Mouse (Mus musculus): ENCODE results near the gene Rgl2. TPM values are rescaled to one million over a fixed set of nuclear protein-coding genes. Genes with fewer than 3 reads are reported as not detected.

Gene Rgl2
- polyA plus RNA-seq, 1 experiment from 2014 or later = 39.0 TPM

GRCm38 (mm10) chr17:33959948-33960347 is 30.6 kb downstream of the Rgl2 start:
- no peak overlapping the region for H3K9ac ChIP-seq (replicated peaks; ENCODE audit: low read depth)
- H3K4me2 ChIP-seq (replicated peaks; ENCODE audit: low read depth, low read length) = no peak overlapping the region
- H3K27me3 ChIP-seq (replicated peaks; ENCODE audit: insufficient read depth, low read length) = no peaks in the 10 kb centered on the region
- no peaks in the 10 kb centered on the region for H3K9me3 ChIP-seq (ENCODE audit: low read length)
- 93% methylated on average over 15 of the region's 15 CpGs for WGBS
- DNase-seq (ENCODE audit: low spot score) (peak; percentile 3), ATAC-seq (no peak)
- TF ChIP-seq CTCF (IDR thresholded peaks at IDR 0.05) (no peak), EP300 (IDR thresholded peaks at IDR 0.05) (no peak)
- H3K4me1 ChIP-seq (ENCODE audit: insufficient read depth, low read depth, low read length) = no peaks in the 10 kb centered on the region
- H3K27ac ChIP-seq (ENCODE audit: low read length) = no peak overlapping the region
- peaks cover 8% of the 10 kb centered on the region; the same call in 1 of the 2 replicates for H3K36me3 ChIP-seq (ENCODE audit: insufficient read depth, low read length)
- H3K4me3 ChIP-seq (ENCODE audit: low read depth, low read length) = no peak overlapping the region

- TF ChIP-seq EP300 (IDR thresholded peaks at IDR 0.05) = no peak
- no peak for TF ChIP-seq CTCF (IDR thresholded peaks at IDR 0.05)
- 95% methylated on average over 7 of the region's 7 CpGs for WGBS
- Histone ChIP-seq H3K27me3 (replicated peaks; ENCODE audit: insufficient read depth, low read length) (no peaks in the 10 kb centered on the region), H3K9ac (replicated peaks; ENCODE audit: low read depth) (no peak overlapping the region), H3K4me3 (ENCODE audit: low read depth, low read length) (no peak overlapping the region), H3K4me1 (ENCODE audit: insufficient read depth, low read depth, low read length) (no peaks in the 10 kb centered on the region), H3K9me3 (ENCODE audit: low read length) (no peaks in the 10 kb centered on the region), H3K4me2 (replicated peaks; ENCODE audit: low read depth, low read length) (no peak overlapping the region), H3K27ac (ENCODE audit: low read length) (no peak overlapping the region), H3K36me3 (ENCODE audit: insufficient read depth, low read length) (peaks cover 8% of the 10 kb centered on the region; the same call in 1 of the 2 replicates)
- ATAC-seq (no peak), DNase-seq (ENCODE audit: low spot score) (no peak)
These were observed 33.5 kb downstream of the Rgl2 start for GRCm38 (mm10) chr17:33962876-33963275.

DNA sequence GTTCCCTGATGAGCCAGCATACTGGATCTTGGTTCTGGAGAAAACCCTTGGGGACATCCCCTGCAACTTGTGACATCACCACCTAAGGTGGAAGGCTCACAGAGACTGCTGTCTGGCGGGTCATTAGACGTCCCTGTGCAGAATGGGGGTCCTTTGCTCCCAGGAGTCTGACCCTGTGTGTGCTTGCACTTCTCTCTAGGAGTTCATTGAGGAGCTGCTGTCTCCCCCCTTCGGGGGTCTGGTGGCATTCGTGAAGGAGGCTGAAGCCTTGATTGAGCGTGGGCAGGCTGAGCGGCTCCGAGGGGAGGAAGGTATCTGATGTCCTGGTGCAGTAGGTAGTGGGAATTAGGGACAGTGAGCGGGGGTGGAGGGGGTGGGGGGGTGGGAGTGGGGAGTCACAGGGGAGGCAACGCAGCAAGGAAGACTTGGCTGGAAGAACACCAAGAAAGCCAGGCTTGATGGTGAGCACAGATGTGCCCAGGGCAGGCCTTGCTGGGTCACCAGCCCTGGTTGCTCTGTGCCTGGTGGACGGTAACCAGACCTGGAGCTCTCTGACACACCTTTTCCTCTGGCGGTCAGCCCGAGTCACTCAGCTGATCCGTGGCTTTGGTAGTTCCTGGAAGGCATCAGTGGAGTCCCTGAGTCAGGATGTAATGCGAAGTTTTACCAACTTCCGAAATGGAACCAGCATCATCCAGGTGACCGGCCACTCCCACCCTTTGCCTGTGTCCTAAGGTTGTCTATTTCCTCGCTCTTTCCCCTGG is 35.9 kb downstream of the Rgl2 start:
- WGBS = 89% methylated on average over 17 of the region's 17 CpGs
- Histone ChIP-seq H3K36me3 (ENCODE audit: insufficient read depth, low read length) (peaks cover 8% of the 10 kb centered on the region; the same call in 1 of the 2 replicates), H3K4me2 (replicated peaks; ENCODE audit: low read depth, low read length) (no peak overlapping the region), H3K9ac (replicated peaks; ENCODE audit: low read depth) (no peak overlapping the region), H3K9me3 (ENCODE audit: low read length) (no peaks in the 10 kb centered on the region), H3K27me3 (replicated peaks; ENCODE audit: insufficient read depth, low read length) (no peaks in the 10 kb centered on the region), H3K4me1 (ENCODE audit: insufficient read depth, low read depth, low read length) (no peaks in the 10 kb centered on the region), H3K4me3 (ENCODE audit: low read depth, low read length) (no peak overlapping the region), H3K27ac (ENCODE audit: low read length) (no peak overlapping the region)
- DNase-seq (ENCODE audit: low spot score) = no peak
- TF ChIP-seq EP300 (IDR thresholded peaks at IDR 0.05) (no peak), CTCF (IDR thresholded peaks at IDR 0.05) (no peak)
- ATAC-seq = no peak

DNA sequence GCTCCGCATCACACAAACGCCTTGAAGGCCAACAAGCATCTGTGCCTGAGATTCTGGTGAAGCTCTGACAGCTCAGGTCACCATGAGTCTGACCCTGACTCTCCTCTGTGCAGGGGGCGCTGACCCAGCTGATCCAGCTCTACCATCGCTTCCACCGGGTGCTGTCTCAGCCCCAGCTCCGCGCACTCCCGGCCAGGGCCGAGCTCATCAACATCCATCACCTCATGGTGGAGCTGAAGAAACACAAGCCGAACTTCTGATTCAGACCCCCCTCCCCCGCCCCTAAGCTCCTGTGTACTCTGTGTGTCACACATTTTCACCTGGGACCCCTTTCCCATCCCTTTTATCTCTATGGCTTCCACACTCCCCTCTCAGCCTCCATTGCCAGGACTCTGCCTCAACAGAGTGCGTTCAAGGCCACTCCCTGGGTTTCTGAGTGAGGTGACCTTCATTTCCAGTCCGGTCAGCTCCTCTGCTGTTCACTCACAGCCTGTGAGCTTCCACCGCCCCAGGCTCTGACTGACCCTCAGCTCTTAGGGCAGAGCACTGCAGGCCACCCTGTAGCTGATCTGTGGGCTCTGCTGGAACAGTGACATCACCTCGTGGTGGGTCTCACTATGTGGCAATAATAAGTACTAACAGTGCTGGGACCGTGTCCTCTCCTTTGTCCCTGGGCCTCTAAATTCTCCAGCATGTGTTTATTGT is 36.7 kb downstream of the Rgl2 start:
- Histone ChIP-seq H3K4me1 (ENCODE audit: insufficient read depth, low read depth, low read length) (no peaks in the 10 kb centered on the region), H3K9ac (replicated peaks; ENCODE audit: low read depth) (no peak overlapping the region), H3K27ac (ENCODE audit: low read length) (no peak overlapping the region), H3K4me3 (ENCODE audit: low read depth, low read length) (no peak overlapping the region), H3K36me3 (ENCODE audit: insufficient read depth, low read length) (peaks cover 8% of the 10 kb centered on the region; the same call in 1 of the 2 replicates), H3K9me3 (ENCODE audit: low read length) (no peaks in the 10 kb centered on the region), H3K27me3 (replicated peaks; ENCODE audit: insufficient read depth, low read length) (no peaks in the 10 kb centered on the region), H3K4me2 (replicated peaks; ENCODE audit: low read depth, low read length) (no peak overlapping the region)
- ATAC-seq (no peak), DNase-seq (ENCODE audit: low spot score) (no peak)
- WGBS = 75% methylated on average over 16 of the region's 16 CpGs
- no peak for TF ChIP-seq CTCF (IDR thresholded peaks at IDR 0.05)
- no peak for TF ChIP-seq EP300 (IDR thresholded peaks at IDR 0.05)

DNA sequence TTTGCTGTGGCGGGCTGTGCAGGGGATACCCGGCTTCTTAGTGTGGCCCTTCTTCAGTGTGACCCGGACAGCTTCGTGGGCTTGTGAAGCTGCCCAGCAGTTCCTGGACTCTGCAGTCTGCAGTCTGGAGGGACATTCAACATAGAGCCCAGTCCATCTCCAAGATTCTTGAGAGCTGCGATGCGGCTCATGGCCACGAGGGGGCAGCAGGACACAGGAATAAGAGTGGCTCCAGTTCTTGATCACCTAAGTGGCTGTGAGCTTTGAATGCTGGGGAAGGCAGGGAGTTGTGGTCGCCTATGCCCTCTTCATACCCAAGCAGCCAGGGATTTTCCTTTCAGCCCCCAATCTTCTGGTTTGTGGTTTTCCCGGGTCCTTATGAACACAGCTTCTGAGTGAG is 39.1 kb downstream of the Rgl2 start:
- H3K27me3 ChIP-seq (replicated peaks; ENCODE audit: insufficient read depth, low read length) = no peaks in the 10 kb centered on the region
- no peak overlapping the region for H3K4me2 ChIP-seq (replicated peaks; ENCODE audit: low read depth, low read length)
- TF ChIP-seq EP300 (IDR thresholded peaks at IDR 0.05) (no peak), CTCF (IDR thresholded peaks at IDR 0.05) (peak; percentile 93)
- no peak overlapping the region for H3K9ac ChIP-seq (replicated peaks; ENCODE audit: low read depth)
- H3K36me3 ChIP-seq (ENCODE audit: insufficient read depth, low read length) = no peaks in the 10 kb centered on the region
- H3K27ac ChIP-seq (ENCODE audit: low read length) = no peak overlapping the region
- 5% methylated on average over 9 of the region's 9 CpGs for WGBS
- no peak overlapping the region for H3K4me3 ChIP-seq (ENCODE audit: low read depth, low read length)
- no peaks in the 10 kb centered on the region for H3K9me3 ChIP-seq (ENCODE audit: low read length)
- DNase-seq (ENCODE audit: low spot score) (peak; percentile 83), ATAC-seq (peak; percentile 85)
- no peaks in the 10 kb centered on the region for H3K4me1 ChIP-seq (ENCODE audit: insufficient read depth, low read depth, low read length)

GRCm38 (mm10) chr17:33968927-33969326 is 39.6 kb downstream of the Rgl2 start:
- Histone ChIP-seq H3K4me2 (replicated peaks; ENCODE audit: low read depth, low read length) (no peak overlapping the region), H3K36me3 (ENCODE audit: insufficient read depth, low read length) (no peaks in the 10 kb centered on the region), H3K9me3 (ENCODE audit: low read length) (no peaks in the 10 kb centered on the region), H3K4me3 (ENCODE audit: low read depth, low read length) (no peak overlapping the region), H3K27me3 (replicated peaks; ENCODE audit: insufficient read depth, low read length) (no peaks in the 10 kb centered on the region), H3K27ac (ENCODE audit: low read length) (no peak overlapping the region), H3K9ac (replicated peaks; ENCODE audit: low read depth) (no peak overlapping the region), H3K4me1 (ENCODE audit: insufficient read depth, low read depth, low read length) (no peaks in the 10 kb centered on the region)
- TF ChIP-seq CTCF (IDR thresholded peaks at IDR 0.05) (peak; percentile 61), EP300 (IDR thresholded peaks at IDR 0.05) (no peak)
- peak; percentile 76 for ATAC-seq
- WGBS = 26% methylated on average over 5 of the region's 5 CpGs
- peak; percentile 78 for DNase-seq (ENCODE audit: low spot score)
